Mouse (Mus musculus) cerebellum, adult 2 months (tissue): ENCODE data around the gene Sult1a1. TPM values are rescaled to one million over a fixed set of nuclear protein-coding genes. Genes with fewer than 3 reads are reported as not detected.
A peak's percentile ranks its signal among the peaks of the same experiment; 100 is the strongest.

Experiments used
- DNase-seq, 2 experiments: peaks; one replicate each; pipeline ENCODE4 v3.0.0; 2021
- H3K27ac ChIP-seq: fragments of 200-500 bp; 2 replicates; pipeline ENCODE4 v1.5.1; 2012; ENCODE audit warnings: low read length, control low read depth, inconsistent platforms; ENCODE audit not compliant: insufficient read depth
- H3K27me3 ChIP-seq: fragments of 200-500 bp; 2 replicates; pipeline ENCODE4 v1.6.1; 2012; ENCODE audit warnings: inconsistent platforms, mild to moderate bottlenecking, low read length, moderate library complexity; ENCODE audit not compliant: control insufficient read depth, insufficient read depth
- H3K4me1 ChIP-seq: fragments of 200-500 bp; 2 replicates; pipeline ENCODE4 v1.6.1; 2011; ENCODE audit warnings: low read length; ENCODE audit not compliant: control insufficient read depth, insufficient read depth
- H3K4me3 ChIP-seq: fragments of 200-500 bp; replicated peaks from 2 replicates; pipeline ENCODE3; 2011; ENCODE audit warnings: mild to moderate bottlenecking, low read depth, low read length, control low read depth; ENCODE audit not compliant: insufficient read depth
- CTCF ChIP-seq: fragments of 200-500 bp; IDR thresholded peaks from 2 replicates; pipeline ENCODE4 v1.5.1; 2011; ENCODE audit warnings: low read depth, mild to moderate bottlenecking, control low read depth, low read length, moderate library complexity, borderline replicate concordance; ENCODE audit not compliant: insufficient read depth
- POLR2A ChIP-seq: fragments of 200-500 bp; IDR thresholded peaks from 2 replicates; pipeline ENCODE4 v1.6.1; 2011; ENCODE audit warnings: low read length, control low read depth, borderline replicate concordance; ENCODE audit not compliant: insufficient read depth
- WGBS: fragments of 180-500 bp; shearing (Covaris S2); methylation state at CpG from one replicate; pipeline ENCODE4 v1.1.7; 2018; 5-methylcytosine and 5-hydroxymethylcytosine counted together
- polyA plus RNA-seq: library from polyadenylated mRNA; depleted of rRNA; stranded (reverse); fragments of >200 nt; gene quantifications from 2 replicates; pipeline ENCODE4 v1.2.3, GENCODE M21; 2012; rRNA removed

Gene Sult1a1
- 6.4 and 10.6 TPM in 2 replicates for polyA plus RNA-seq

DNA sequence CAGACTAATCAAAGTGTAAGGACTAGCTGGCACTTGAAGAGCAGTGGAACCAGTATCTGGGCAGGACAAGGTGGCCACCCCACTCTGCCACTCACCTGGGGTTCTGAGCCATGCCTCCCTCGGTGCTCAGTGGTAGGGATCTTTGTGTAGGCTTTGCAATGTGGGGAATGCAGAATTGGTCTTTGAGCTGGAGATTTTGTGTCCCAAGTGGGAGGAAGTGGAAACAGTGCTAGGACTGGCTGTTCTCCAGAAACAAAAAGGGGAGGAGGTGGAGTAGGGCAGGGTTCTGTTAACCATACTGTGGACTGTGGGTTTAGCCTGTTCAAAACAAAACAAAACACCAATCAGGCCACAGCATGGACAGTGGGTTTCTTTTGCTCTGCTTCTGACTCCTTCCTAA, at the start of gene Sult1a1:
TSS of gene Sult1a1 (minus strand) at position 226 of the 400 bp plus-strand sequence.
- Histone ChIP-seq H3K4me3 (peak within 1 kb of the TSS; percentile 14), H3K27ac (peak within 1 kb of the TSS; percentile 34; the same call in 1 of the 2 replicates), H3K27me3 (no peaks in the 10 kb centered on the region), H3K4me1 (no peaks in the 10 kb centered on the region)
- no peak for DNase-seq
- 82% methylated on average over 1 of the region's 1 CpGs for WGBS
- TF ChIP-seq CTCF, result no peak

DNA sequence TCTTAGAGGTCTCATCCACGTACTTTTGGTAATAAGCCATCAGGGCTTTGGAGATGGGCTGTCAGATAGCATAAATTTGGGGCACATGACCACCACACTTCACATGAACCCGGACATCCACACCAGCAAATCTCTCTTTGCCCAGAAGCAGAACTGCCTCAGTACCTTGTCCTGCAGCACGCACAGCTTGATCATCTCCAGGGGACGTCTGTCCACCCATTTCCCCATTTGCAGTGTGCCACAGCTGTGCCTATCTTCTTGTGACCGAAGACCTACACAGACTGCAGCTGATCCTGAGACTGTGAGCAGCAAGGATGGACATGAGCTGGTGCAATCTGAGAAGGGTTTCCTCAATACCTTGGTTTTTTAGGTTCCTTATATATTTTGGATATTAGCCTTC, 49.4 kb upstream of the Sult1a1 start:
- 78% methylated on average over 5 of the region's 5 CpGs for WGBS
- Histone ChIP-seq H3K27ac (no peak overlapping the region), H3K27me3 (no peaks in the 10 kb centered on the region), H3K4me1 (no peaks in the 10 kb centered on the region), H3K4me3 (no peak overlapping the region)
- TF ChIP-seq POLR2A, result no peak
- no peak for TF ChIP-seq CTCF
- DNase-seq, result no peak

GRCm38 (mm10) chr7:126725077-126725476, 48.8 kb upstream of the Sult1a1 start:
- WGBS, result 73% methylated on average over 3 of the region's 3 CpGs
- DNase-seq, result no peak
- Histone ChIP-seq H3K27me3 (no peaks in the 10 kb centered on the region), H3K4me3 (no peak overlapping the region), H3K27ac (no peak overlapping the region), H3K4me1 (no peaks in the 10 kb centered on the region)
- TF ChIP-seq POLR2A (no peak), CTCF (no peak)

- 92% methylated on average over 13 of the region's 13 CpGs for WGBS
- Histone ChIP-seq H3K4me1 (no peaks in the 10 kb centered on the region), H3K27ac (no peak overlapping the region), H3K27me3 (no peaks in the 10 kb centered on the region), H3K4me3 (no peak overlapping the region)
- TF ChIP-seq CTCF, result no peak
- TF ChIP-seq POLR2A, result no peak
- no peak for DNase-seq
These were observed 45.4 kb upstream of the Sult1a1 start for GRCm38 (mm10) chr7:126721635-126722034.

DNA sequence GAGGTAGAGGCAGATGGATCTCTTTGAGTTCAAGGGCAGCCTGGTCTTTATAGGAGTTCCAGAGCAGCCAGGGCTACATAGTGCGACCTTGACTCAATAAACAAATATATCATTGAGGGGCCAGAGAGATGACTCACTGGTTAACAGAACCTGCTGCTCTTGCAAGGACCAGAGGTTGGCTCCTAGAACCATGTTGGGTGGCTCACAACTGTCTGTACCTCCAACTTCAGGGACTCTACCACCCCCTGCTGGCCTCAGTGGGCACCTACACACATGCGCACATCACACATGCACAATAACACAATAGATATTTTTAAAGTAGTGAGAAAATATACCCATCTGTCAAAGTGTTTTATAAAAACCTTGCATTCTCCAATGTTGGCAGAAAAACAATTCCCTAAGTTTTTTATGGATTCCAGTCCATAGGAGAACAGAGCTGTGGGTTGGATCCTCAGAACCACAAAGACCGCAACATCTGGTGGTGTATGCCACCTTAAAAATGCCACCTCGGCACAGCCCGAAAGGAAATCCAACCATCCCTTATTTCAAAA, 42.6 kb upstream of the Sult1a1 start:
- 94% methylated on average over 5 of the region's 5 CpGs for WGBS
- Histone ChIP-seq H3K4me1 (no peaks in the 10 kb centered on the region), H3K27ac (no peak overlapping the region), H3K4me3 (no peak overlapping the region), H3K27me3 (no peaks in the 10 kb centered on the region)
- TF ChIP-seq POLR2A (no peak), CTCF (no peak)
- DNase-seq, result no peak

GRCm38 (mm10) chr7:126717566-126717965, 41.3 kb upstream of the Sult1a1 start:
- no peaks in the 10 kb centered on the region for H3K27me3 ChIP-seq
- no peak for DNase-seq
- TF ChIP-seq CTCF, result no peak
- no peaks in the 10 kb centered on the region for H3K4me1 ChIP-seq
- no peak overlapping the region for H3K4me3 ChIP-seq
- H3K27ac ChIP-seq, result no peak overlapping the region
- WGBS, result 75% methylated on average over 3 of the region's 3 CpGs

GRCm38 (mm10) chr7:126715679-126716078, 39.4 kb upstream of the Sult1a1 start:
- H3K4me3 ChIP-seq, result no peak overlapping the region
- H3K27ac ChIP-seq, result no peak overlapping the region
- no peak for TF ChIP-seq POLR2A
- no peak for TF ChIP-seq CTCF
- 82% methylated on average over 4 of the region's 4 CpGs for WGBS
- DNase-seq, result no peak
- H3K4me1 ChIP-seq, result no peaks in the 10 kb centered on the region
- no peaks in the 10 kb centered on the region for H3K27me3 ChIP-seq

GRCm38 (mm10) chr7:126711910-126712309, 35.7 kb upstream of the Sult1a1 start:
- DNase-seq, result no peak
- Histone ChIP-seq H3K4me3 (no peak overlapping the region), H3K27me3 (no peaks in the 10 kb centered on the region), H3K27ac (no peak overlapping the region), H3K4me1 (no peaks in the 10 kb centered on the region)
- WGBS, result 78% methylated on average over 3 of the region's 3 CpGs
- TF ChIP-seq POLR2A (no peak), CTCF (no peak)

GRCm38 (mm10) chr7:126710266-126710665, 34.0 kb upstream of the Sult1a1 start:
- no peak for TF ChIP-seq CTCF
- no peak for TF ChIP-seq POLR2A
- H3K27me3 ChIP-seq, result no peaks in the 10 kb centered on the region
- 66% methylated on average over 4 of the region's 4 CpGs for WGBS
- no peak overlapping the region for H3K4me3 ChIP-seq
- DNase-seq, result no peak
- H3K4me1 ChIP-seq, result no peaks in the 10 kb centered on the region
- no peak overlapping the region for H3K27ac ChIP-seq
